Mouse (Mus musculus) kidney, postnatal 25 days (tissue): ENCODE data around the gene Krt14.
A peak's percentile ranks its signal among the peaks of the same experiment; 100 is the strongest.

Experiments
- DNase-seq, 2 experiments: peaks; one replicate each; pipeline ENCODE4 v3.0.0; 2021; ENCODE audit warnings: mixed read lengths in 2 of 2

The Krt14 gene

DNA sequence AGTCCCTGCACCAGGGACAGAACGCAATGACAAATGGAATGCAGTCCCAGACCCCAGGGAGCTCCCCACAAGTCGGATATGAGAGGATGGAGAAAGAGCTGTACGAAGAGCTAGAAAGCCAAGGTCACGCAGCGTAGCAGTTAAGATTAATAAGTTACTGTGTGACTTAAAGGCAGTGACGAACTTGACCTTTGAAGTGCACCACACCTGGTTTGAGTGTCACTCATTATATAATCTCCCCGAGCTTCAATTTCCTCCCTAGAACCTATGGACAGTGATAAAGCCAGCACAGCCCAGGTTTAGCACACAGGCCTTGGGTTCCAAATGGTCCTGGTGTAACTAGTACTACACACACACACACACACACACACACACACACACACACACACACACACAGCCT lies 43.0 kb downstream of the Krt14 start:
- DNase-seq = peak in 1 of 2 experiments; percentile 42

DNA sequence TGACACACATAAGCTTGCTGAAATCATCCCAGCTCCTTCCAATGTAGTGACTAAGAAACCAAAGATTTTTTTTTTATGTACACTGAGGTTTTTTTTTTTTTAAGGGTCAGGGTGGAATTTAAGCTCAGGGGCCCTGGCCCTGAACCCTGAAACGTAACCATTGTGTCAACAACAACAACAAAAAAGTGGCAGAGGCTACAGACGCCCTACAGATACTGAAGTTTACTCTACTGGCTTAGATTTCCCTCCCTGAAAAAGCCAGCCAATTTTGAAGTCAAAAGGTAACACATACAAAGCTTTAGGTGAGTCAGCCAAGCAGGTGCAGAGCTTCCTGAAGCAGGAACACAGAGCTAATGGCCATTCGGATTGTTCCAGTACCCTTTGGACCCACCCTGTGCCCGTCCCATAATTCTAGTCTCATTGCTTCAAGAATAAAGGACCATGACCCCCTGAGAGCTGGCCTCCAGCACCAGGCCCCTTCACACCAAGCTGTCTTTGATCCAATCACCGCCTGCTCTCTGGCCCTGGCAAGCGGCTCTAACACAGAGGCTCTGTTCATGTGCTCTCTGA lies 49.4 kb downstream of the Krt14 start:
- no peak for DNase-seq

DNA sequence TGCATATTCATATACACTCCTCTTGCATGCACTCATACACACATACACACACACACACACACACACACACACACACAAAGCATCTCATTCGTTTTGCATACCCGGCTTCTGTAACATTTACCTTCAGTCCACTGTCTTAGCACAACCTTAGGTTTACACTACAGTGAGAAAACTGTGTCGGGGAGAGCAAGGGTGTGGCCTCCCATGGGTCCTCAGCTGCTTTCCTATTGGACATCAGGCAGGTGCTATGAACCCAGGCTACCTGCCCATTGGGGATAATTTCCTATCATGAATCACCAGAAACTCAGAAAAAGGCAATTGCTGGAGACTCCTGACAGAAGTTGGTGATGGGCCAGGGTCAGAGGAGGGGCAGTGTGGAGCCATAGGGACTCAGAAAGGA lies 50.0 kb downstream of the Krt14 start:
- DNase-seq = no peak

DNA sequence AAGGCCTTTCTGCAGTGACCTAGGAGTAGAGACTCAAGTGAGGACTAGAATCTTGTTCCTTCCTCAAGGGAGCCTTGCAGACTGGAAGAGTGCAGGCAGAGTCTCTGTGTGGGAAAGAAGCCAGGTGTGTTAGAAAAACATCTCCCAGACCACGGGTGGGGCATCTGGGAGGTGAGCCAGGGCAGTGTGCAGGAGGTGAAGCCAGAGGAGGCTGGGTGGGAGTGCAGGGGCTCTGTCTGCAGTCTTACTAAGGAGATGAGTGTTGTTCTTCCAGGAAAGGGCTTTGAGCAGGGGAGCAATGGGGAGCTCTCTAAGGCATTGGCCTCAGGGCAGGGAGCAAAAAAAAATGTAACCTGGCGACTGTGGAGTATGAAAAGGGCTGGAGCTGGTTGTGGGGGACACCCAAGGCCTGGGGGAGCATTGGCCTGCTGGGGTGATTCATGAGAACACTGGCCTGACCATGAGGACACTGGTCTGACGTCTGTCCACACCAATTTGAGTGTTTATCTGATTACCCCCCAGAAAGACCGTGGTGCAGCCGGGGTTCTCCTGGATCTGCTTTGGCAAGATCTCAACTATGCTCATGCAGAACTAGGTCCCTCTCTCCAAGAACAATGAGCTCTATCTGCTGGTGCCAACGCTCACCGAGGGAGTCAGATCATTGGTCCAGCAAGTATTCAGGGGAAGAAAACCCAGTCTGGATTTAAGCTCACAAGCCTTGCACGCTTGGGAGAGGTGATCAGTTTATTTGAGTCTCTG lies 51.7 kb downstream of the Krt14 start:
- DNase-seq = no peak
